Mouse (Mus musculus): ENCODE results near the gene Stx8. TPM values are rescaled to one million over a fixed set of nuclear protein-coding genes. Genes with fewer than 3 reads are reported as not detected.

Stx8 gene
- polyA plus RNA-seq, 1 experiment from 2014 or later: 68.5 TPM

GRCm38 (mm10) chr11:67923720-67924119 lies 42.3 kb upstream of the Stx8 start:
- no peaks in the 10 kb centered on the region for H3K36me3 ChIP-seq (ENCODE audit: control insufficient read depth, insufficient read depth, low read length)
- WGBS: 95% methylated on average over 5 of the region's 5 CpGs

GRCm38 (mm10) chr11:67925000-67925399 lies 41.0 kb upstream of the Stx8 start:
- WGBS: 89% methylated on average over 13 of the region's 13 CpGs

More at GRCm38 (mm10) chr11:67923720-67924119, 42.3 kb upstream of the Stx8 start:
- Histone ChIP-seq H3K27me3 (ENCODE audit: control insufficient read depth, insufficient read depth, low read length) (no peaks in the 10 kb centered on the region), H3K27ac (ENCODE audit: low read length) (no peak overlapping the region; the same call in 1 of the 2 replicates), H3K9ac (replicated peaks; ENCODE audit: low read depth, low read length) (no peak overlapping the region), H3K9me3 (ENCODE audit: control insufficient read depth, low read depth, low read length) (no peaks in the 10 kb centered on the region), H3K4me2 (replicated peaks; ENCODE audit: low read depth, low read length) (no peak overlapping the region), H3K4me1 (ENCODE audit: control insufficient read depth, insufficient read depth, low read length) (no peaks in the 10 kb centered on the region), H3K4me3 (ENCODE audit: low read depth, low read length) (no peak overlapping the region)
- no peak for ATAC-seq (ENCODE audit: insufficient number of reproducible peaks, insufficient read depth, low FRiP score, low read depth)

GRCm38 (mm10) chr11:67926348-67927055 lies 39.5 kb upstream of the Stx8 start:
- H3K9ac ChIP-seq (replicated peaks; ENCODE audit: low read depth, low read length): no peak overlapping the region
- no peak for ATAC-seq (ENCODE audit: insufficient number of reproducible peaks, insufficient read depth, low FRiP score, low read depth)
- H3K4me1 ChIP-seq (ENCODE audit: control insufficient read depth, insufficient read depth, low read length): no peaks in the 10 kb centered on the region
- 14% methylated on average over 13 of the region's 15 CpGs for WGBS
- no peaks in the 10 kb centered on the region for H3K27me3 ChIP-seq (ENCODE audit: control insufficient read depth, insufficient read depth, low read length)
- H3K27ac ChIP-seq (ENCODE audit: low read length): no peak overlapping the region
- H3K9me3 ChIP-seq (ENCODE audit: control insufficient read depth, low read depth, low read length): no peaks in the 10 kb centered on the region
- no peak overlapping the region for H3K4me3 ChIP-seq (ENCODE audit: low read depth, low read length)
- H3K36me3 ChIP-seq (ENCODE audit: control insufficient read depth, insufficient read depth, low read length): no peaks in the 10 kb centered on the region
- no peak overlapping the region for H3K4me2 ChIP-seq (replicated peaks; ENCODE audit: low read depth, low read length)

More at GRCm38 (mm10) chr11:67925000-67925399, 41.0 kb upstream of the Stx8 start:
- Histone ChIP-seq H3K27ac (ENCODE audit: low read length) (no peak overlapping the region), H3K36me3 (ENCODE audit: control insufficient read depth, insufficient read depth, low read length) (no peaks in the 10 kb centered on the region), H3K9ac (replicated peaks; ENCODE audit: low read depth, low read length) (no peak overlapping the region), H3K4me1 (ENCODE audit: control insufficient read depth, insufficient read depth, low read length) (no peaks in the 10 kb centered on the region), H3K9me3 (ENCODE audit: control insufficient read depth, low read depth, low read length) (no peaks in the 10 kb centered on the region), H3K4me3 (ENCODE audit: low read depth, low read length) (no peak overlapping the region), H3K4me2 (replicated peaks; ENCODE audit: low read depth, low read length) (no peak overlapping the region), H3K27me3 (ENCODE audit: control insufficient read depth, insufficient read depth, low read length) (no peaks in the 10 kb centered on the region)
- no peak for ATAC-seq (ENCODE audit: insufficient number of reproducible peaks, insufficient read depth, low FRiP score, low read depth)

- WGBS: 93% methylated on average over 3 of the region's 3 CpGs
- Histone ChIP-seq H3K27me3 (ENCODE audit: control insufficient read depth, insufficient read depth, low read length) (no peaks in the 10 kb centered on the region), H3K9ac (replicated peaks; ENCODE audit: low read depth, low read length) (no peak overlapping the region), H3K4me1 (ENCODE audit: control insufficient read depth, insufficient read depth, low read length) (no peaks in the 10 kb centered on the region), H3K4me3 (ENCODE audit: low read depth, low read length) (no peak overlapping the region), H3K36me3 (ENCODE audit: control insufficient read depth, insufficient read depth, low read length) (no peaks in the 10 kb centered on the region), H3K4me2 (replicated peaks; ENCODE audit: low read depth, low read length) (no peak overlapping the region), H3K9me3 (ENCODE audit: control insufficient read depth, low read depth, low read length) (no peaks in the 10 kb centered on the region), H3K27ac (ENCODE audit: low read length) (no peak overlapping the region)
- ATAC-seq (ENCODE audit: insufficient number of reproducible peaks, insufficient read depth, low FRiP score, low read depth): no peak
Observed at GRCm38 (mm10) chr11:67932156-67932555, 33.8 kb upstream of the Stx8 start.

- ATAC-seq (ENCODE audit: insufficient number of reproducible peaks, insufficient read depth, low FRiP score, low read depth): no peak
- Histone ChIP-seq H3K27ac (ENCODE audit: low read length) (no peak overlapping the region), H3K27me3 (ENCODE audit: control insufficient read depth, insufficient read depth, low read length) (no peaks in the 10 kb centered on the region), H3K36me3 (ENCODE audit: control insufficient read depth, insufficient read depth, low read length) (no peaks in the 10 kb centered on the region), H3K4me1 (ENCODE audit: control insufficient read depth, insufficient read depth, low read length) (no peaks in the 10 kb centered on the region), H3K9me3 (ENCODE audit: control insufficient read depth, low read depth, low read length) (no peaks in the 10 kb centered on the region), H3K4me2 (replicated peaks; ENCODE audit: low read depth, low read length) (no peak overlapping the region), H3K9ac (replicated peaks; ENCODE audit: low read depth, low read length) (no peak overlapping the region), H3K4me3 (ENCODE audit: low read depth, low read length) (no peak overlapping the region)
- 34% methylated on average over 3 of the region's 3 CpGs for WGBS
Observed at GRCm38 (mm10) chr11:67948229-67948628, 17.8 kb upstream of the Stx8 start.

GRCm38 (mm10) chr11:67949475-67949874 lies 16.5 kb upstream of the Stx8 start:
- 82% methylated on average over 9 of the region's 9 CpGs for WGBS
- no peaks in the 10 kb centered on the region for H3K4me1 ChIP-seq (ENCODE audit: control insufficient read depth, insufficient read depth, low read length)
- no peaks in the 10 kb centered on the region for H3K36me3 ChIP-seq (ENCODE audit: control insufficient read depth, insufficient read depth, low read length)
- H3K9ac ChIP-seq (replicated peaks; ENCODE audit: low read depth, low read length): no peak overlapping the region
- H3K4me2 ChIP-seq (replicated peaks; ENCODE audit: low read depth, low read length): no peak overlapping the region
- H3K27me3 ChIP-seq (ENCODE audit: control insufficient read depth, insufficient read depth, low read length): no peaks in the 10 kb centered on the region
- no peak overlapping the region for H3K27ac ChIP-seq (ENCODE audit: low read length)
- no peak for ATAC-seq (ENCODE audit: insufficient number of reproducible peaks, insufficient read depth, low FRiP score, low read depth)
- H3K9me3 ChIP-seq (ENCODE audit: control insufficient read depth, low read depth, low read length): no peaks in the 10 kb centered on the region
- no peak overlapping the region for H3K4me3 ChIP-seq (ENCODE audit: low read depth, low read length)

GRCm38 (mm10) chr11:67953604-67954003 lies 12.4 kb upstream of the Stx8 start:
- 81% methylated on average over 5 of the region's 5 CpGs for WGBS

GRCm38 (mm10) chr11:67954413-67954812 lies 11.6 kb upstream of the Stx8 start:
- H3K4me2 ChIP-seq (replicated peaks; ENCODE audit: low read depth, low read length): no peak overlapping the region
- no peaks in the 10 kb centered on the region for H3K4me1 ChIP-seq (ENCODE audit: control insufficient read depth, insufficient read depth, low read length)
- H3K4me3 ChIP-seq (ENCODE audit: low read depth, low read length): no peak overlapping the region
- no peak for ATAC-seq (ENCODE audit: insufficient number of reproducible peaks, insufficient read depth, low FRiP score, low read depth)
- H3K9me3 ChIP-seq (ENCODE audit: control insufficient read depth, low read depth, low read length): no peaks in the 10 kb centered on the region
- H3K27ac ChIP-seq (ENCODE audit: low read length): no peak overlapping the region
- no peaks in the 10 kb centered on the region for H3K27me3 ChIP-seq (ENCODE audit: control insufficient read depth, insufficient read depth, low read length)
- no peaks in the 10 kb centered on the region for H3K36me3 ChIP-seq (ENCODE audit: control insufficient read depth, insufficient read depth, low read length)
- H3K9ac ChIP-seq (replicated peaks; ENCODE audit: low read depth, low read length): no peak overlapping the region
- 87% methylated on average over 6 of the region's 6 CpGs for WGBS

More at GRCm38 (mm10) chr11:67953604-67954003, 12.4 kb upstream of the Stx8 start:
- Histone ChIP-seq H3K9ac (replicated peaks; ENCODE audit: low read depth, low read length) (no peak overlapping the region), H3K4me2 (replicated peaks; ENCODE audit: low read depth, low read length) (no peak overlapping the region), H3K4me1 (ENCODE audit: control insufficient read depth, insufficient read depth, low read length) (no peaks in the 10 kb centered on the region), H3K9me3 (ENCODE audit: control insufficient read depth, low read depth, low read length) (no peaks in the 10 kb centered on the region), H3K27ac (ENCODE audit: low read length) (no peak overlapping the region), H3K4me3 (ENCODE audit: low read depth, low read length) (no peak overlapping the region), H3K27me3 (ENCODE audit: control insufficient read depth, insufficient read depth, low read length) (no peaks in the 10 kb centered on the region), H3K36me3 (ENCODE audit: control insufficient read depth, insufficient read depth, low read length) (no peaks in the 10 kb centered on the region)
- ATAC-seq (ENCODE audit: insufficient number of reproducible peaks, insufficient read depth, low FRiP score, low read depth): no peak

- ATAC-seq (ENCODE audit: insufficient number of reproducible peaks, insufficient read depth, low FRiP score, low read depth): no peak
- H3K4me1 ChIP-seq (ENCODE audit: control insufficient read depth, insufficient read depth, low read length): peaks cover 7% of the 10 kb centered on the region; the same call in 1 of the 2 replicates
- 70% methylated on average over 6 of the region's 6 CpGs for WGBS
Observed at GRCm38 (mm10) chr11:67964110-67964509, 1.9 kb upstream of the Stx8 start.

More at GRCm38 (mm10) chr11:67964110-67964509, 1.9 kb upstream of the Stx8 start:
- H3K9ac ChIP-seq (replicated peaks; ENCODE audit: low read depth, low read length): no peak overlapping the region
- H3K4me2 ChIP-seq (replicated peaks; ENCODE audit: low read depth, low read length): no peak overlapping the region
- H3K9me3 ChIP-seq (ENCODE audit: control insufficient read depth, low read depth, low read length): no peaks in the 10 kb centered on the region
- H3K36me3 ChIP-seq (ENCODE audit: control insufficient read depth, insufficient read depth, low read length): no peaks in the 10 kb centered on the region
- no peaks in the 10 kb centered on the region for H3K27me3 ChIP-seq (ENCODE audit: control insufficient read depth, insufficient read depth, low read length)
- H3K27ac ChIP-seq (ENCODE audit: low read length): no peak overlapping the region
- H3K4me3 ChIP-seq (ENCODE audit: low read depth, low read length): no peak overlapping the region

All from stomach, embryonic 14.5 days (tissue).